Mouse (Mus musculus) hindbrain, embryonic 13.5 days (tissue): ENCODE results near the gene Tmem259. TPM values are rescaled to one million over a fixed set of nuclear protein-coding genes. Genes with fewer than 3 reads are reported as not detected.
"Not testable (repeated sequence)": the region's sequence is repeated elsewhere in the genome, so short reads cannot be mapped to it uniquely, and the experiment has no call there.

ENCODE experiments used
- ATAC-seq: fragments of 200-750 bp; cut with Nextera tagmentation; 2 replicates; pipeline ENCODE4 v1.8.0; 2017; ENCODE audit warnings: moderate TSS enrichment; ENCODE audit not compliant: low FRiP score
- H3K27ac ChIP-seq: fragments of 300-500 bp; sonication (generic); 2 replicates; pipeline ENCODE4 v1.5.1; 2015; ENCODE audit warnings: inconsistent platforms, mild to moderate bottlenecking, moderate library complexity
- H3K27me3 ChIP-seq: fragments of 300-500 bp; sonication (generic); 2 replicates; pipeline ENCODE4 v1.6.1; 2015; ENCODE audit warnings: mild to moderate bottlenecking, inconsistent platforms
- H3K36me3 ChIP-seq: fragments of 300-500 bp; sonication (generic); 2 replicates; pipeline ENCODE4 v1.6.1; 2015; ENCODE audit warnings: mild to moderate bottlenecking, inconsistent platforms
- H3K4me1 ChIP-seq: fragments of 300-500 bp; sonication (generic); replicated peaks from 2 replicates; pipeline ENCODE4 v1.6.1; 2015; ENCODE audit warnings: inconsistent platforms
- H3K4me2 ChIP-seq: fragments of 300-500 bp; sonication (generic); 2 replicates; pipeline ENCODE4 v1.6.1; 2015; ENCODE audit warnings: inconsistent platforms, mild to moderate bottlenecking, moderate library complexity
- H3K4me3 ChIP-seq: fragments of 300-500 bp; sonication (generic); 2 replicates; pipeline ENCODE4 v1.5.1; 2015; ENCODE audit warnings: mild to moderate bottlenecking, inconsistent platforms
- H3K9ac ChIP-seq: fragments of 300-500 bp; sonication (generic); 2 replicates; pipeline ENCODE4 v1.6.1; 2015; ENCODE audit warnings: mild to moderate bottlenecking, inconsistent platforms
- H3K9me3 ChIP-seq: fragments of 300-500 bp; sonication (generic); 2 replicates; pipeline ENCODE4 v1.6.1; 2016; ENCODE audit warnings: inconsistent platforms
- WGBS: fragments of 180-500 bp; shearing (Covaris S2); methylation state at CpG from one replicate; pipeline ENCODE4 v1.1.7; 2015; 5-methylcytosine and 5-hydroxymethylcytosine counted together
- polyA plus RNA-seq: library from polyadenylated mRNA; unstranded; fragments of >200 nt; fragmentation: Nextera tagmentation; extraction: Ambion mirVana; gene quantifications from 2 replicates; pipeline ENCODE4 v1.2.1, GENCODE M21; 2015

Gene Tmem259
- polyA plus RNA-seq, 1 experiment from 2014 or later: 16.3 TPM

- ATAC-seq: no peak
- peaks cover 10% of the 10 kb centered on the region for H3K4me1 ChIP-seq
- no peak within 1 kb of the TSS for H3K27ac ChIP-seq
- H3K4me3 ChIP-seq: peak within 1 kb of the TSS; percentile 37
- peaks cover 57% of the 10 kb centered on the region for H3K27me3 ChIP-seq
- H3K9ac ChIP-seq: peak within 1 kb of the TSS; percentile 67
- 8% methylated on average over 47 of the region's 47 CpGs for WGBS
- peaks cover 50% of the 10 kb centered on the region for H3K36me3 ChIP-seq
- no peaks in the 10 kb centered on the region for H3K9me3 ChIP-seq
- H3K4me2 ChIP-seq: peak within 1 kb of the TSS; percentile 62
Measured at GRCm38 (mm10) chr10:79970415-79971182, 13.5 kb downstream of the Tmem259 start, which contains the start of gene Grin3b. TSS of gene Grin3b (plus strand) at chr10:79970715.

DNA sequence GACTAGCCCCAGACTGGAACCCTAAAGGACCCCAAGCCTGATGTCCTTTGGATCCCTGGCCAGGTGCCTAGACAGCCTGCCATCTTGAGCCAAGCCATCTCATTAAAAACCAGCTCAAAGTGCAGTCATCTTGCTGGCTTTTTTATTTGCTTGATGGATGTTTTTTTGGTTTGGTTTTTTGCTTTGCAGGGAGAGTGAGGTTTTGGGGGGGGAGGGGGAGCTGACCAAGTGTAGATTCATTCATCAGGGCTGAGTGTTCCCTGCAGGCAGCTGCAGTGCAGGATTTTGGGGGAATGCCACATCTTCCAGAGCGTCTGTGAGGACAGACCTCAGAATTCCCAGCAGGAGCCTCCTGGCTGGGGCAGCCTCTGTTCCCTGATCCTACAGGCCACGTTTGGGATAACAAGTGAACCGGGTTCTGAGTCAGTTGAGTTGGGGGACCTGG is 15.0 kb downstream of the Tmem259 start:
- no peaks in the 10 kb centered on the region for H3K9me3 ChIP-seq
- peaks cover 50% of the 10 kb centered on the region for H3K36me3 ChIP-seq
- WGBS: 12% methylated on average over 3 of the region's 3 CpGs
- H3K9ac ChIP-seq: no peak overlapping the region
- H3K4me3 ChIP-seq: no peak overlapping the region
- ATAC-seq: no peak
- H3K27me3 ChIP-seq: peaks cover 57% of the 10 kb centered on the region
- H3K4me2 ChIP-seq: no peak overlapping the region
- no peak overlapping the region for H3K27ac ChIP-seq
- H3K4me1 ChIP-seq: peaks cover 10% of the 10 kb centered on the region

DNA sequence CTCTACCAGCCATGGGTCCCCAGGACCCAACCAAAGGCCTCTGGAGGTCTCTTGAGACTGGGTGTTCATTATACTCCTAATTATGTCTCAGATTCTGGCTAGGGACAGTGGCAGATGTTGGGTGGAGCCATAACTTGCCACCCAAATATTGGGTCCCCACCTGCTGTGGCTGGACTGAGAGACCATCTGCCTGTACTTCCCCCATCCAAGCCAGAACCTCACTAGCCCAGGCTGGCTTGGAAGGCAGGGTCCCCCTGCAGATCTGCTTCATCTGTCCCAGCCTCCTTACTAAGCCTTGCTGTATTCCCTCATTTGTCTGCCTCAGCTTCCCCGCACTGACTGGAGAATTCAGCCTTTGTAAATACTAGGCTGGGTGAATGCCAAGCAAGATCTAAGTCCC is 15.9 kb downstream of the Tmem259 start:
- no peak overlapping the region for H3K4me2 ChIP-seq
- ATAC-seq: no peak
- no peak overlapping the region for H3K4me3 ChIP-seq
- H3K27me3 ChIP-seq: peaks cover 52% of the 10 kb centered on the region
- WGBS: 86% methylated on average over 1 of the region's 1 CpGs
- no peaks in the 10 kb centered on the region for H3K9me3 ChIP-seq
- H3K9ac ChIP-seq: no peak overlapping the region
- H3K36me3 ChIP-seq: peaks cover 53% of the 10 kb centered on the region
- H3K27ac ChIP-seq: no peak overlapping the region
- peaks cover 10% of the 10 kb centered on the region for H3K4me1 ChIP-seq

DNA sequence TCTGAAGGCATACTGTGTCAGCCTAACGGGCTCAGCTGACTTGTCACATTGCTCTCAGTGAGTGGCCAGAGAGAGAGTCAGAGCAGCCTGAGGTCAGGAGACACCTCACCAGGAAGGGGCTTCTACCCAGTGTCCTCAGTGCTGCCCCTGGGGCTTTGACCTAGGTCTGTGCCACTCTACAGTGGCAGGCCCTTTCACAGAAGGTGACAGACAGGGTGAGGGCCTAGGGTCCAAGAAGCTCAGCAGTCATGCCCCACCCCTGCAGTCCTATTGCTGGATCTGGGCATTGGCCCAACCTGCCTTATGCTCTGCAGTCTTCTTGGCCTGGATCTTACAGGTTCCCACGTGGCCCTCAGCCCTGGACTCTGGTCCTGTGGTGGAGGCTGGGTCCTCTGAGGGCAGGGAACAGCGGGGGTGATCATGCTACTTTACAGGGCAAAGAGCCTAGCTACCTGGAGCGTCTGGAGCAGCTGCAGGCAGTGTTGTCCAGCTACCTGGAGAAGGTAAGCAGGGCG is 17.2 kb downstream of the Tmem259 start:
- H3K27me3 ChIP-seq: peaks cover 40% of the 10 kb centered on the region
- H3K4me1 ChIP-seq: peaks cover 10% of the 10 kb centered on the region
- no peak overlapping the region for H3K4me2 ChIP-seq
- H3K9ac ChIP-seq: peak overlapping the region; percentile 13; the same call in 1 of the 2 replicates
- no peak overlapping the region for H3K4me3 ChIP-seq
- 99% methylated on average over 5 of the region's 5 CpGs for WGBS
- H3K36me3 ChIP-seq: peaks cover 64% of the 10 kb centered on the region
- H3K9me3 ChIP-seq: no peaks in the 10 kb centered on the region
- no peak overlapping the region for H3K27ac ChIP-seq
- no peak for ATAC-seq

- Histone ChIP-seq H3K27me3 (peaks cover 23% of the 10 kb centered on the region), H3K4me1 (peaks cover 10% of the 10 kb centered on the region), H3K9ac (peak overlapping the region; percentile 29; the same call in 1 of the 2 replicates), H3K27ac (no peak overlapping the region), H3K4me3 (no peak overlapping the region), H3K36me3 (peaks cover 68% of the 10 kb centered on the region), H3K9me3 (no peaks in the 10 kb centered on the region), H3K4me2 (no peak overlapping the region)
- 89% methylated on average over 5 of the region's 5 CpGs for WGBS
- ATAC-seq: no peak
Measured at GRCm38 (mm10) chr10:79965325-79965724, 18.8 kb downstream of the Tmem259 start.

GRCm38 (mm10) chr10:79964727-79965126 is 19.4 kb downstream of the Tmem259 start:
- ATAC-seq: no peak
- Histone ChIP-seq H3K4me3 (no peak overlapping the region), H3K27me3 (peaks cover 17% of the 10 kb centered on the region), H3K4me1 (peaks cover 10% of the 10 kb centered on the region), H3K36me3 (peaks cover 68% of the 10 kb centered on the region), H3K4me2 (no peak overlapping the region), H3K27ac (no peak overlapping the region), H3K9me3 (no peaks in the 10 kb centered on the region), H3K9ac (no peak overlapping the region; the same call in 1 of the 2 replicates)
- 95% methylated on average over 7 of the region's 7 CpGs for WGBS

DNA sequence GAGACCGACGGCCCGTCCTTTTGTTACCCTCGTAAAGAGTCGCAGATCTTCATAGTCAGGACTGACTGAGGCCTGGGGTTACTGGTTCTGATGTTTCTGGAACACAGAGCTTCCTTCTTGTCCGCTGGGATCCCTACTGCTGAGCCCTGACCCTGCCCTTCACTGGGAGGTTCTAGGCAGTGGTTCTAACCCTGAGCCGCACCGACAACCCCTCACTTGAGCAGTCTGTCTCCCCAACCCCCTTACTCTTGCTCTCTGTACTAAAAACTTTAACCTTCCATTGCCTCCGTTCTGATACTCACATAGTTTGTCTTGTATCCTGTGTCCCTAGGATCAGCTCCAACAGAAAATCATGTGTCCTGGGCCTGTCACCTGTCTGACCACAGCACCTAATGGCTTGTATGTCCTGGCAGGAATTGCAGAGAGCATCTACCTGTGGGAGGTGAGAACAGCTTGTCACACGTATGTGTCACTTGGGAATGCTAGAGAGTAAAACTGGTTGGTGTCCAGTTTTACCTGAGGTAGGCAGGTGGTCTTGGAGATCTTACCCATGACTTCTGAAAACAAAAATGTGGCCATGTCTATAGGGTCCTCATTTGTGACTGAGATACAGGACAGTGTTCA is 23.3 kb downstream of the Tmem259 start:
- Histone ChIP-seq H3K27ac (peak overlapping the region; percentile 81; the same call in 1 of the 2 replicates), H3K9me3 (no peaks in the 10 kb centered on the region), H3K4me2 (peak overlapping the region; percentile 92), H3K4me1 (peaks cover 13% of the 10 kb centered on the region), H3K4me3 (peak overlapping the region; percentile 95), H3K36me3 (peaks cover 41% of the 10 kb centered on the region), H3K27me3 (0 out of 2 replicates have a peak, but pooled peaks cover 7% of the 10 kb centered on the region), H3K9ac (peak overlapping the region; percentile 91)
- WGBS: 18% methylated on average over 10 of the region's 10 CpGs
- ATAC-seq: no peak

DNA sequence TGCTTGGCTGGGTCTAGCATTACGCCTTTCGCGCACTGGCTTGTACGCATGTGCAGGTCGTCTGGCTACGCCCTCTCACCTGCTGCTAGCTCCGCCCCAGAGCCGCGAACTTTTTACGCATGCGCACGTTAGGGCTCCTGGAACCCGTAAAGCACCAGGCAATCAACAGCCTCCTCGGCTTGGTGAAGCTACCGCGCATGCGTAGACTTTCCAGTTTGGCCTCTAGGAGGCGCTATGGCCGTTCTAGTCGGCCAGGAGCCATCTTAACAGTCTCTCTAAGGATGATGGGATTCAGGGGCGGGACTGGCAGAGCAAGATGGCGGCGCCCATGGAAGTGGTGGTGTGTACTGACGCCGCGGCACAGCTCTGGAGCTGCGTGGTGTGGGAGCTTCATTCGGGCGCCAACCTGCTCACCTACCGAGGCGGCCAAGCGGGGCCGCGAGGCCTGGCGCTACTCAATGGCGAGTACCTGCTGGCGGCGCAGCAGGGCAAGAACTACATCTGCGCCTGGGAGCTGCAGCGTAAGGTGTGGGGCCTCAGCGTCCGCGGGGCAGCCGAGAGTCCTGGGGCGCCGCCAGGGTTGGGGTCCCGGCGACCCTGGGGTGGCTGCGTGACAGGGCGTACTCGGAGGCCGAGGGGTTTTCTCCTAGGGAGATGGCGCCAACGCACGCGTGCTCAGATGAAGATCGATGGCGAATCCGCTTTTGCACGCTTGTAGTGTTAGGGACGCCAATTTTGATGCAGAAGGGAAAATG is 24.1 kb downstream of the Tmem259 start, which contains the start of gene Wdr18:
Gene Wdr18, plus strand, starts transcription at position 306 of the 755 bp plus-strand sequence.
- Histone ChIP-seq H3K36me3 (peaks cover 34% of the 10 kb centered on the region), H3K4me2 (peak within 1 kb of the TSS; percentile 92), H3K27ac (peak within 1 kb of the TSS; percentile 81), H3K9ac (peak within 1 kb of the TSS; percentile 91), H3K27me3 (0 out of 2 replicates have a peak, but pooled peaks cover 9% of the 10 kb centered on the region), H3K4me1 (peaks cover 13% of the 10 kb centered on the region), H3K4me3 (peak within 1 kb of the TSS; percentile 95), H3K9me3 (no peaks in the 10 kb centered on the region)
- ATAC-seq: peak; percentile 98
- WGBS: under 1% methylated on average over 61 of the region's 61 CpGs

GRCm38 (mm10) chr10:79959412-79959811 is 24.7 kb downstream of the Tmem259 start:
- not testable (repeated sequence) for H3K9ac ChIP-seq, H3K4me3 ChIP-seq, H3K27ac ChIP-seq, H3K9me3 ChIP-seq, ATAC-seq, H3K27me3 ChIP-seq
- H3K36me3 ChIP-seq: peaks cover 28% of the 10 kb centered on the region
- 69% methylated on average over 5 of the region's 10 CpGs for WGBS
- peak overlapping the region; percentile 4; the same call in 1 of the 2 replicates for H3K4me2 ChIP-seq
- peaks cover 13% of the 10 kb centered on the region for H3K4me1 ChIP-seq

GRCm38 (mm10) chr10:79958140-79958816 is 25.9 kb downstream of the Tmem259 start:
- Histone ChIP-seq H3K9me3 (no peaks in the 10 kb centered on the region), H3K4me2 (no peak overlapping the region), H3K4me1 (peaks cover 13% of the 10 kb centered on the region), H3K9ac (peak overlapping the region; percentile 39; the same call in 1 of the 2 replicates), H3K36me3 (peaks cover 21% of the 10 kb centered on the region), H3K27me3 (0 out of 2 replicates have a peak, but pooled peaks cover 9% of the 10 kb centered on the region), H3K4me3 (no peak overlapping the region), H3K27ac (no peak overlapping the region)
- ATAC-seq: no peak
- 10% methylated on average over 21 of the region's 21 CpGs for WGBS

DNA sequence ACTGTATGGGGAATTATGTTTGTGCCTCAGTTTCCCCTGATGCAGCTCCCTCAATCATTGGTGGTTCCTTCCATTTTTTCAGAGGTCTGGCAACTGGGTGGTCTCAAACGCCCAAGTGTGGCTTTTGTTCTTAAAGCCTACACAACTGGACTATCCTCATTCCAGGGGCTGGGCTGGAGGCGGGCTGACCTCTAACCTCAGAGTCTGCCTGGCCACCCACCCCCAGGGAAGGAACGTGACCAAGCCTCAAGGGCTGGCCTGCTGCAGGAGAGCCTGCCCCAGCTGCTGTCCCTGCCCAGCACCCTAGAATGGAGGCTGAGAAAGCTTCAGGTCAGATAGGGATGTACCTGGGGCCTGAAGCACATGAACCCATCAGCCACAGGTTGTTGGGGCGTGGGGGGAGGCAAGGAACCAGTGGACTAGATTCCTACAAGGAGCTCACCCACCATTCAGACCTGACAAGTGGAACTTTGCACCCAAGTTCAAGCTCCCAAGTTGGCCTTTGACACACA is 27.4 kb downstream of the Tmem259 start:
- 20% methylated on average over 4 of the region's 4 CpGs for WGBS
- no peaks in the 10 kb centered on the region for H3K9me3 ChIP-seq
- peaks cover 18% of the 10 kb centered on the region for H3K36me3 ChIP-seq
- ATAC-seq: no peak
- H3K4me2 ChIP-seq: no peak overlapping the region
- H3K27ac ChIP-seq: no peak overlapping the region
- 0 out of 2 replicates have a peak overlapping the region, but pooled peaks have one; percentile 8 for H3K9ac ChIP-seq
- peaks cover 13% of the 10 kb centered on the region for H3K4me1 ChIP-seq
- H3K4me3 ChIP-seq: no peak overlapping the region
- 0 out of 2 replicates have a peak, but pooled peaks cover 9% of the 10 kb centered on the region for H3K27me3 ChIP-seq
